Mouse (Mus musculus): Measurements from ENCODE around the gene Hps5. TPM values are rescaled to one million over a fixed set of nuclear protein-coding genes. Genes with fewer than 3 reads are reported as not detected.

Hps5 gene
- polyA plus RNA-seq, 1 experiment: 23.1 TPM

- no peak for DNase-seq (ENCODE audit: low spot score)
Observed at GRCm38 (mm10) chr7:46738561-46739460, 57.1 kb downstream of the Hps5 start.

- DNase-seq (ENCODE audit: low spot score): no peak
Observed at GRCm38 (mm10) chr7:46734983-46735382, 60.9 kb downstream of the Hps5 start.

GRCm38 (mm10) chr7:46732458-46732857 is 63.4 kb downstream of the Hps5 start, which contains the start of gene Saa4:
Gene Saa4 (minus strand): TSS chr7:46732603.
- no peak for DNase-seq (ENCODE audit: low spot score)

- DNase-seq (ENCODE audit: low spot score): no peak
Observed at GRCm38 (mm10) chr7:46727584-46727983, 68.3 kb downstream of the Hps5 start.

- no peak for DNase-seq (ENCODE audit: low spot score)
Observed at GRCm38 (mm10) chr7:46724396-46724795, 71.5 kb downstream of the Hps5 start.

- DNase-seq (ENCODE audit: low spot score): no peak
Observed at GRCm38 (mm10) chr7:46723849-46724248, 72.0 kb downstream of the Hps5 start.

GRCm38 (mm10) chr7:46723354-46723753 is 72.5 kb downstream of the Hps5 start:
- DNase-seq (ENCODE audit: low spot score): no peak

GRCm38 (mm10) chr7:46720460-46720859 is 75.4 kb downstream of the Hps5 start:
- DNase-seq (ENCODE audit: low spot score): no peak

GRCm38 (mm10) chr7:46719526-46719925 is 76.3 kb downstream of the Hps5 start:
- DNase-seq (ENCODE audit: low spot score): no peak

- DNase-seq (ENCODE audit: low spot score): no peak
Observed at GRCm38 (mm10) chr7:46718591-46719270, 77.1 kb downstream of the Hps5 start.

GRCm38 (mm10) chr7:46716897-46717296 is 79.0 kb downstream of the Hps5 start:
- DNase-seq (ENCODE audit: low spot score): no peak

- DNase-seq (ENCODE audit: low spot score): no peak
Observed at GRCm38 (mm10) chr7:46715600-46715999, 80.3 kb downstream of the Hps5 start, which contains the start of gene Saa3. Gene Saa3 (minus strand): TSS chr7:46715700.

GRCm38 (mm10) chr7:46714518-46714917 is 81.3 kb downstream of the Hps5 start:
- no peak for DNase-seq (ENCODE audit: low spot score)

GRCm38 (mm10) chr7:46712250-46712649 is 83.6 kb downstream of the Hps5 start:
- no peak for DNase-seq (ENCODE audit: low spot score)

Other genes starting within 250 kb of the Hps5 start
- 7.2 and 7.5 TPM in 2 replicates for gene Sergef, start 156.3 kb downstream of the Hps5 start, polyA plus RNA-seq (2012; rRNA removed)
- gene Tph1, start 123.5 kb downstream of the Hps5 start, polyA plus RNA-seq (2012; rRNA removed): 0.12 TPM in 2 replicates
- gene Saal1, start 85.4 kb downstream of the Hps5 start, polyA plus RNA-seq (2012; rRNA removed): 8.5 TPM in 2 replicates
- gene Saa3, start 80.4 kb downstream of the Hps5 start, polyA plus RNA-seq (2012; rRNA removed): 0.87 and 1.7 TPM in 2 replicates
- gene Saa4, start 63.5 kb downstream of the Hps5 start, polyA plus RNA-seq (2012; rRNA removed): not detected in 2 replicates
- gene Saa1, start 53.1 kb downstream of the Hps5 start, polyA plus RNA-seq (2012; rRNA removed): not detected in 2 replicates
- not detected in 2 replicates for gene Saa2, start 44.3 kb downstream of the Hps5 start, polyA plus RNA-seq (2012; rRNA removed)
- 27.8 and 30.3 TPM in 2 replicates for gene Gtf2h1, start within 50 bp of the Hps5 start, polyA plus RNA-seq (2012; rRNA removed)
- 354 and 368 TPM in 2 replicates for gene Ldha, start 45.4 kb upstream of the Hps5 start, polyA plus RNA-seq (2012; rRNA removed)
- not detected in 2 replicates for gene Ldhc, start 65.1 kb upstream of the Hps5 start, polyA plus RNA-seq (2012; rRNA removed)
- 43.6 and 44.5 TPM in 2 replicates for gene Tsg101, start 123.9 kb upstream of the Hps5 start, polyA plus RNA-seq (2012; rRNA removed)
- 11.7 and 12.0 TPM in 2 replicates for gene Uevld, start 162.5 kb upstream of the Hps5 start, polyA plus RNA-seq (2012; rRNA removed)
- gene Gm9999, start 187.5 kb upstream of the Hps5 start, polyA plus RNA-seq (2012; rRNA removed): not detected in 2 replicates
- 11.5 and 11.7 TPM in 2 replicates for gene Spty2d1, start 212.3 kb upstream of the Hps5 start, polyA plus RNA-seq (2012; rRNA removed)